Mouse (Mus musculus) macrophage (primary cell): ENCODE measurements at regions not wholly inside any gene's neighbourhood (a gene's known extent, or its start where the extent isn't known, plus 50 kb on each side); places are given as distances from the start of the nearest gene placed in this dataset.

Experiments used
- H3K27ac ChIP-seq: fragments of 350-480 bp; formaldehyde crosslinking; 2 replicates; pipeline ENCODE4 v1.9.0; 2021
- H3K36me3 ChIP-seq: fragments of 350-480 bp; formaldehyde crosslinking; 2 replicates; pipeline ENCODE4 v1.9.0; 2021; ENCODE audit errors: inconsistent target
- H3K4me3 ChIP-seq: fragments of 350-480 bp; formaldehyde crosslinking; 2 replicates; pipeline ENCODE4 v1.9.0; 2021; ENCODE audit errors: inconsistent target
- H3K79me2 ChIP-seq: fragments of 350-480 bp; formaldehyde crosslinking; 2 replicates; pipeline ENCODE4 v1.9.0; 2021; ENCODE audit errors: inconsistent target
- WGBS: methylation state at CpG from one replicate; pipeline ENCODE4 v1.1.7; 2026; ENCODE audit warnings: inconsistent platforms; ENCODE audit not compliant: missing documents; 5-methylcytosine and 5-hydroxymethylcytosine counted together

DNA sequence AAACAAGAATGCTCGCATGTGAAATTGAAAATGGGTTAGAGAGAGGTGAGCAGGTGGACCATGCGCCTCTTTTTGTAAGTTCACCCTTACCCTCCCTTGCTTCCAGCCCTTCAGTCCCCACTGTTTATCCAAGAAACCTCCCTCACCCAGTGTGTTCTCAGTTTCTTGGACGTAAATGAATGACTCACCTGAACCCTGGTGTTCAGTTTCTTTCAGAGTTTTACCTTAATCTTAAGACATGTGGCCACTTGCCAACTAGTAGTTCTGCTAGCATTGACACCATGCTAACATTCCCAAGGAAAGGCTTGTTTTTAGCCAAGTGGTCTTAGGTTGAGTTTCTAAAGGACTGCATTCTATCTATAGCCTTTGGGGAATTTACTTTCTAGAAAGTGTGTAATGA, 176.8 kb upstream of the Cdh6 start:
- Histone ChIP-seq H3K4me3 (no peak overlapping the region), H3K79me2 (no peaks in the 10 kb centered on the region), H3K27ac (no peak overlapping the region), H3K36me3 (no peaks in the 10 kb centered on the region)
- WGBS: 85% methylated on average over 3 of the region's 3 CpGs

DNA sequence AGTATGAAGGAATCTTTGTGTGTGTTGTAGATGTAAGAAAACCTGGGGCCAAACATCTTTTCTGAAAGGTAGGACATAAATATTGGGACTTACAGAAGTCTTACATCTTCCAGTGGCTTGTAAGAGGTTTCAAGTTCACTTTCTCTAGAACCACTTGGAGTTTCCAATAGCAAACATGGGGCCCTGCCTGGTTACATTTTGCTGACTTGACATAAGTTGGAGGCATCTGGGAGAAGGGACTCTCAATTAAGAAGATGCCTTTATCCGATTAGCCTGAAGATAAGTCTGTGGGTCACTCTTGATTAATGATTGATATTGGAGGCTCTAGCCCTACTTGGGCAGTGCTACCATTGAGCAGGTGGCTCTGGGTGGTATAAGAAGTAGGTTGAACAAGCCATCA, 162.9 kb upstream of the Cdh6 start:
- no peaks in the 10 kb centered on the region for H3K79me2 ChIP-seq
- no peaks in the 10 kb centered on the region for H3K36me3 ChIP-seq
- 91% methylated on average over 1 of the region's 1 CpGs for WGBS
- H3K27ac ChIP-seq: no peak overlapping the region
- no peak overlapping the region for H3K4me3 ChIP-seq

DNA sequence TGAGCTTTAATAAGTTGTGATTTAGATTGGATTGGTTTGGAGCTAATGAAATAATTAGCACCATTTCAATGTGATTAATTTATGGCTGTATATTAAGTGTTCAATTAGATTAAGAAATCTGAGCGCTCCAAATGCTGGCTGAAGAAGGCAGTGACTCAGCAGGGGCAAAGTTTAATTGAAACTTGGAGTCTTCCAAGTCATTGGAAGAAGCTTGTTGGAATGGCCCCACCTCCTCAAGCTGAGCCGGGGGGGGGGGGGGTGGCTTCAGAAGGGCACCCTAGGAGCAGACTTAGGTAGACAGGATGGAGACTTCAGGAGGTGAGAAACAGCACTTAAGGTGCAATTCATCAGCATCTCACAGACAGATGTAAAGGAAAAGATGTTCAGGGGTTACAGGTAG, 151.0 kb upstream of the Cdh6 start:
- 60% methylated on average over 2 of the region's 2 CpGs for WGBS
- no peak overlapping the region for H3K4me3 ChIP-seq
- no peaks in the 10 kb centered on the region for H3K36me3 ChIP-seq
- no peaks in the 10 kb centered on the region for H3K79me2 ChIP-seq
- H3K27ac ChIP-seq: no peak overlapping the region

DNA sequence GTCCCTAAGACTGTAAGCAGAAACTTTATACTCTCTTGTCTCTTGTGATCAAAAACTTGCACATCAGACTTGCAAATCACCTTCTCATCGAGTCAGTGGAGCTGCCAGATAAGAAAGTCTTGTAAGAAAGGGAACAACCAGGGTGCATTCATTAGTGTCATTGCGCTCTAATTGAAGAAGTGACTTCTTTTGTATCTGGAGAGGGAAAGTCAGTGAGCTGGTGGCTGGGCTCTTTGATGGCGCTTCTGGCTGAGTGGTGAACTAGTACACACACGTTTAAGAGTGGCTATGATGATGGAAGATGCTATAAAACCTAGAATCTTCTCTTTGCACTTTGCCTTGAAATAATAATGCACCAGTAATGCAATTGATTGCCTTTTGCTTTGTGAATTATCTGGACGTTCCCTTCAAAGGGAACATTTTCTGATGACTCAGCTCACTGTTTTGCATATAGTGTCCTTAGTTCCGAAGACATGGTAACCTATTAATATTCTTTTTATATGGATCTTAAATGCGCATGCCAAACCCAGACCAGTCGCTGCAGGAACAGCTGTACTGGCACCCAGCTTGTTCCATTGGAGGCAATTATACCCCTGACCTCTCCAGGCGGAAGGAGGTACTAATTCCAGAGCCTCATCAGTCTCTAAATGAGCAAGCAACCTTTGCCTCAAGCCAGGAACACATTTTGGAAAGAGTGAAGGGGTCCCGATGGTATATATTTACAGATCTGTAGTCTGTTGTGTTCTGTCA, 147.3 kb upstream of the Cdh6 start:
- H3K79me2 ChIP-seq: no peaks in the 10 kb centered on the region
- WGBS: 71% methylated on average over 10 of the region's 10 CpGs
- no peak overlapping the region for H3K27ac ChIP-seq
- H3K4me3 ChIP-seq: no peak overlapping the region
- H3K36me3 ChIP-seq: no peaks in the 10 kb centered on the region

DNA sequence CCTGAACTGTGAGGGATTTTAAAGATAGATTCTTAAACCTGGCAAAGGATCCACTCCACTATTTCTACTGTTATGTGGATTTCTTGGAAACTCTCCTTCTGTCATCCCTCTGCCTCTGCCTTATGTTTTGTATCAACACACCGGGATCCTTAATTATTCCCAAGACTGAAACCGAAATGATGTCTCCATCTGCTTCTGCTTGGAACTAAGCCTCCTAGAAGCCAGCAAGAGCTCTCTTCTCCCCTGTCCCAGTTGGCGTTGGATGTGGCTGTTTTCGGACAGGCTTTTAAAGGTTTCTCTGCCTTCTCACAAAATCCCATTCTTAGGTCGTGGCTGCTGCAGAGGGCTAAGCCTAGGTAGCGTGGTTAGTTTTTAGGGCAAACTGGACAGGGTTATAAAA, 131.1 kb upstream of the Cdh6 start:
- no peaks in the 10 kb centered on the region for H3K36me3 ChIP-seq
- WGBS: 84% methylated on average over 6 of the region's 6 CpGs
- no peaks in the 10 kb centered on the region for H3K79me2 ChIP-seq
- H3K4me3 ChIP-seq: no peak overlapping the region
- no peak overlapping the region for H3K27ac ChIP-seq

DNA sequence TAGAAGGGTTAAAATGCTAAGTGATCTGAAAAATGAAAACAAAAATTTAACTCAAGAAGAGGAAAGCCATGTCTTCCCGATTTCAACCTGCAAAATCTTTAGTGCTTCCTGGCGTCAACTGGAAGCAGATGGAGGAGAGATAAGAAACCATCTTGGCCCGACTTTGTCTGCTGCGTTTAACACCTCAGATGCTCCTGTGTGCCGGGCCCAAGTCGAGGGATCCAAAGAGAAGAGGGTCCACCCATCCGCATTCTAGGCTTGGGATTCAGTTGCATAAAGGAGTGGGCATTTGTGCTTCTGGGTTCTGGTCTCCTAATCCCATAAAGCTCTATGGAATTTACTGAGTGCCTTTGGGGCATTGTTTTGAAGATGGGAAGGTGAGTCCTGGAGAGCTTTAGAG, 130.0 kb upstream of the Cdh6 start:
- Histone ChIP-seq H3K4me3 (no peak overlapping the region), H3K27ac (no peak overlapping the region), H3K36me3 (no peaks in the 10 kb centered on the region), H3K79me2 (no peaks in the 10 kb centered on the region)
- WGBS: 52% methylated on average over 7 of the region's 7 CpGs

DNA sequence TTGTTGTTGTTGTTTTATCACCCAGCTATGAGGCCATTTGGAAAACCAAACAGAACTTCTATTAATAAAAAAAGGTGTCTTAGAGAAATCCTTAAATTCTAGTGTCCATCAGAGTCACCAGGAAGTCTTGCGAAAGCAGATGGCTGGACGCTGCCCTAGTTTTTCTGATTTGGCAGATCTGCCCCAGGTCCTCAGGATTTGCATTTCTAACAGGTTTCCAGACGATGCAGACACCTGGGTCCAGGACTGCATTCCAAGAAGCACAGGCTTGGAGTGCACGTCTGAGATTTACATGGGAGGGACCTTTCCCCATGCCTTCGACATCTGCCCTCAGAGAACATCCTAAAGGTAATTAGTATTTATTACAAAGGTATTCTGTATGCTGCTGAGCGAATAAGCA, 129.2 kb upstream of the Cdh6 start:
- WGBS: 88% methylated on average over 6 of the region's 6 CpGs
- H3K4me3 ChIP-seq: no peak overlapping the region
- no peaks in the 10 kb centered on the region for H3K79me2 ChIP-seq
- H3K36me3 ChIP-seq: no peaks in the 10 kb centered on the region
- no peak overlapping the region for H3K27ac ChIP-seq

DNA sequence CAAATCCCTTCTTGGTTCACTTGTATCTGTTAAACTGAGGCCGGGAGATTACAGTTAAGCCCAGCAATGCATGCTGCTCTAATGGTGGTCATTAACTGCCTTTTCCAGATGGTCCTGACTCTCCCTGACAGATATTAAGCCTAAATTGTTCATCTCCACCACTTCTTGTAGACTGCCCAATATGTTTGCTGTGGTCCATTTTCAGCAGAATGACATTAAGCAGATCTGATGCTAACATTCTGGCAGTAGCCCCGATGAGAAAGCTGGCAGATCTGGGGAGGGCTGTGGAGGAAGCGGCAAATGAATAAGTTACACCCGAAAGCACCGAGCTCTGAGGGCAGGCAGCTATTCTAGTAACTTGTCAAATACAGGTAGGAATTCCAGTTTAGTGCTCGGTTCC, 123.5 kb upstream of the Cdh6 start:
- H3K27ac ChIP-seq: no peak overlapping the region
- H3K36me3 ChIP-seq: no peaks in the 10 kb centered on the region
- no peaks in the 10 kb centered on the region for H3K79me2 ChIP-seq
- WGBS: 70% methylated on average over 6 of the region's 6 CpGs
- no peak overlapping the region for H3K4me3 ChIP-seq

DNA sequence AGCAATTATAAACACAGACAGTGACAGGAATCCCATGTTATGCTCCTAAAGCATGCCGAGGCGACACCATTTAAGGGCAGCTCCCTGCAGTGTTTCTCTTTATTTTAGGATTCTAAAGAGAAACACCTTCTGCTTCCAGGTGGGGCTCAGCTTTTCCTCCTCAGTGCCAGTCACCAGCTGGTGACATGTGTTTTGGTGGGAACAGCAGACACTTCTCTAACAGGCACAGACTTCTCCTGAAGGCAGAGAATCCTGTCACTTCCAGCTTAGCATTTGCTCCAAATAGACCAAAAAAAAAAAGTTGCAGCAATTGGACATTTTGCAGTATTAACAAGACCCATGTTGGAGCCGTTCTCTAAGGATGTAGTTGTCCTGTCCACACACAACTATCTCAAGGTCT, 115.6 kb upstream of the Cdh6 start:
- Histone ChIP-seq H3K79me2 (no peaks in the 10 kb centered on the region), H3K4me3 (no peak overlapping the region), H3K27ac (no peak overlapping the region), H3K36me3 (no peaks in the 10 kb centered on the region)
- whole genome bisulfite sequencing: 76% methylated on average over 3 of the region's 3 CpGs

DNA sequence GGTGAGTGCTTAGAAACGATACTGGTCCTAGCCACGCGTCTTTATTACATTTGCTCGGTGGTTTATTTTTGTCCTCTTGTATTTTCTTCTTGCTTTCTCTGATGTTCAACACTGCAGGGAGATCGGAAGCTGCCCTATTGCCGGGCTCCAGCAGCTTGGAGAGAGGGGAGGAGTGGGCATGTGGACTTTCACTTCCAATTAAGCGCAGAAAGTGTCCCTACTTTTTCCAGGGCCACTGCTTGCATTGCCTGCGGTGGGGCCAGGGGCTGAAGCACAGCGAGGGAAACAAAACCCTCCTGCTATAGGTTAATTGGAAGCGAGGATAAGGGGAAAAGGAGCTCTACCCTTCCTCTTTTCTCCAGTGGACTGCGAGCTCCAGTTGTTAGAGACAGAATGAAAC, 114.4 kb upstream of the Cdh6 start:
- Histone ChIP-seq H3K27ac (no peak overlapping the region), H3K36me3 (no peaks in the 10 kb centered on the region), H3K4me3 (no peak overlapping the region), H3K79me2 (no peaks in the 10 kb centered on the region)
- 87% methylated on average over 11 of the region's 11 CpGs for WGBS

DNA sequence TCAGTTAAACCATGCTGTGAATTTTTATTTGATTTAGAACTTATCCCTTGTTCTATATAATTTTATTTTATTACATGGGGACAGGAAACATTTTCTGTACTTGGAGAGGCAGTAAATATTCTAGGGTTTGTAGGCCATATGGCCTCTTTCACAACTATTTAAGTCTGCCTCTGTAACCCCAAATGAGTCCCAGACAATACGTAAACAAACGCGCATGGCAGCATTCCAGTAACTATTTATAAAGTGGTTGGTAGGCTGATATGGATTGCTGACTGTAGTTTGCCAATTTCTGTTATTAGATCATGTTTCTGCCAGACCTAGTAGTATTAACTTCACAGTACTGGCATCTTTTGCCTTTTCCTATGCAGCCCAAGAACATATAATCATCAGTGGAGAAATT, 111.9 kb upstream of the Cdh6 start:
- H3K27ac ChIP-seq: no peak overlapping the region
- no peaks in the 10 kb centered on the region for H3K79me2 ChIP-seq
- no peaks in the 10 kb centered on the region for H3K36me3 ChIP-seq
- no peak overlapping the region for H3K4me3 ChIP-seq
- 94% methylated on average over 3 of the region's 3 CpGs for WGBS

DNA sequence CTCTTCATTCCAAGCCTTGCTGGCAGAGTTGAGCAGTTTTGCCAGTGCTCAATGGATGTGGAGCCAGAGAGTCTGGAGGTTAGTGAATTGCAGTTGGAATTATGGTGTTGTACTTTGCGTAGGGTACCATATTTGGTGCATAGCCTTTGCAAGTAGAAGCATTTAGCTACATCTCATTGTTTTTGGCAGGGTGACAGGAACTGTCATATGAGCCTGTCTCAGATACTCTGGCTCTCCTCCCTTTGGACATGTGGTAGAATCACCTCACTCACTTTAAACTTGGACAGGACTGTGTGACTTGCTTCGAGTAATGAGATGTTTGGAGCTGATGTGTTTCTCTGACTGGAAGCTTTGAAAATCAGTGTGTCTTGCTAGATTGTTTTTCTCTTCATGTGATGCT, 110.7 kb upstream of the Cdh6 start:
- H3K36me3 ChIP-seq: no peaks in the 10 kb centered on the region
- WGBS: 91% methylated on average over 2 of the region's 2 CpGs
- H3K4me3 ChIP-seq: no peak overlapping the region
- H3K27ac ChIP-seq: no peak overlapping the region
- H3K79me2 ChIP-seq: no peaks in the 10 kb centered on the region

DNA sequence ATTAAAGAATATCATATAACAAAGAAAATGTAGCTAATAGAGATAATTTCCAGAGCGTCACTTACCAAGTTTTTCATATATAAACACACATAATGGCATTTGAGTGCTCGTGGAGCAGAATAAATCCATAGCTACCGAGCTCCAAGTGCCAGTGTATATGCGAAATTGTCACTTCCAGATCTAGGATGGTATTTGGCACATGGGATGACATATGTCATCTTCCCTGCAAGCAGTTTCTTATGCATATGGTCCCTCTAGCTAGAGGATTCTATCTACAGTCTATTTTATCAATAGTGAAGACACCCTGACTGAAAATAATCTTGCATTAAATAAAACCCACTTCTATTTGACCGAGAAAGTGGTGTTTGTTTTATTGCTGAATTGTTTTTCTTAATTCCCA, 109.6 kb upstream of the Cdh6 start:
- 85% methylated on average over 5 of the region's 5 CpGs for WGBS
- no peaks in the 10 kb centered on the region for H3K79me2 ChIP-seq
- no peak overlapping the region for H3K27ac ChIP-seq
- H3K4me3 ChIP-seq: no peak overlapping the region
- no peaks in the 10 kb centered on the region for H3K36me3 ChIP-seq

DNA sequence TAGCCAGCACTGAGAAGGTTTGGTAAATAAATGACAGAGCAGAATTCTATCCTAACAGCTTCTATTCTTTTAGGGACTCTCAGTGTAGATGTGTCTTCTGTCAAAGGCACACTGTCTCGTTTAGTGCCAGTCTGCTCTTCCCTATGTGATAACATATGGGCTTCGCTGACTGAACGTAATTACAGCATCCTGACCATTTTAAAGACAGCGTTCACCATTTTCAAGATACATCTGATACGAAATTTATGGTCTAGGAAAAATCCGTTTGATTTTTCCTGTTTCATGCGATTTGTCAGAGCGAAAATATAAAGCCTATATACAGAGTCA, 103.4 kb upstream of the Cdh6 start:
- WGBS: 87% methylated on average over 8 of the region's 8 CpGs
- H3K36me3 ChIP-seq: no peaks in the 10 kb centered on the region
- no peak overlapping the region for H3K4me3 ChIP-seq
- no peak overlapping the region for H3K27ac ChIP-seq
- H3K79me2 ChIP-seq: no peaks in the 10 kb centered on the region

DNA sequence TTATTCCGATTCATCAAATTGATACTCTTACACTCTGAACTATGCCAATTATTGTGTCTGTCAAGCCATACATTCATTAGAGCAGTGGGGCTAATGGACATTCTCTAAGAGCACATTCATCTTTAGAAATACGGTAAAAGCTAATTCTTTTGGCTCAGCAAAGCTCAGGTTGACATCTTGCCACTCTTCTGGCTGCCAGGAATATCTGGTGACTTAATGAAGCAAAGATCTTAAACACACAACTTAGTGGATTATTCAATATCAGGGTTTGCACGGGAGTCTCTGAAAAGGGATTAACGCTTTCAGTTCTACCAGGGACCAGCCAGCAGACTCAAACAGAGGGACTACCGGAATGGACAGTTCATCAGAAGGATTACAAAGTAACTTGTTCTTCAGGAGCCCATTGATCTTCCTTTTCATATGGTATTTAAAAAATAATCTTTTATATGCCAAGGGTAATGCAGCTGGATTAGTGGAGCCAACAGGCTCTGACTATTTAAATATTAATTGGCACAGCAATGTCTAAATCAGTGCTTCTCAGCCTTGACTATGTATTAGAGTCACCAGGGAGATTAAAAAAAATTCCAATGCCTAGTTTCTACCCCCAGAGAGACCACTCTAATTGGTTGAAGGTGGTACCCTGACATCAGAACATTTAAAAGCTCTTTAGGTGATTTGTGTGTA, 102.9 kb upstream of the Cdh6 start:
- WGBS: 92% methylated on average over 5 of the region's 5 CpGs
- Histone ChIP-seq H3K27ac (no peak overlapping the region), H3K79me2 (no peaks in the 10 kb centered on the region), H3K36me3 (no peaks in the 10 kb centered on the region), H3K4me3 (no peak overlapping the region)

DNA sequence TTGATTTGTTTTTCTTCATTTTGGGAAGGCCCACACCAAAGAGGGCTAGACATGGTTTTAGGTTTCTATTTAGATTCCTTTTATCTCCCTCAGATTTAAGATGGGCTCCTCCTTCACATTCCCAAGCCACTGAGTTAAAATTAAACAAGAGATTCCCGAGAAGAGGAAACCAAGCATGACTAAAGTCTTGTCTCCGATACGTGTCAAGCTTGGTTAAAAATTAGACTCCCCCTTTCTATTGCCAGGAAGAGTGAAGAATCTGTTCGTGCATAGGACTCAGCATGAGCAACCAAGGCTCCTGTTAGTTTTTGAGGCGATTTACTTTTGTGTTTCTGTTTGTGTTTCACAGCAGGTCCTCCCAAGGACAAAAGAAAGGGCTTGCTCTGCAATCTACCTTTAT, 101.9 kb upstream of the Cdh6 start:
- Histone ChIP-seq H3K27ac (no peak overlapping the region), H3K79me2 (no peaks in the 10 kb centered on the region), H3K36me3 (no peaks in the 10 kb centered on the region), H3K4me3 (no peak overlapping the region)
- 80% methylated on average over 5 of the region's 5 CpGs for WGBS
